Mouse (Mus musculus): ENCODE data around the gene Bicra. TPM values are rescaled to one million over a fixed set of nuclear protein-coding genes. Genes with fewer than 3 reads are reported as not detected.

The Bicra gene
- polyA plus RNA-seq, 1 experiment from 2014 or later, result 10.2 TPM

GRCm38 (mm10) chr7:15933437-15934359 is 114.0 kb downstream of the Bicra start:
- no peaks in the 10 kb centered on the region for H3K27me3 ChIP-seq
- no peak overlapping the region for H3K4me3 ChIP-seq
- 47% methylated on average over 16 of the region's 16 CpGs for WGBS
- H3K36me3 ChIP-seq, result peaks cover 37% of the 10 kb centered on the region
- no peak overlapping the region for H3K9ac ChIP-seq
- H3K27ac ChIP-seq, result no peak overlapping the region
- no peak for ATAC-seq (ENCODE audit: insufficient number of reproducible peaks, insufficient read depth, low FRiP score, low TSS enrichment)
- H3K9me3 ChIP-seq, result 0 out of 2 replicates have a peak, but pooled peaks cover 2% of the 10 kb centered on the region
- no peaks in the 10 kb centered on the region for H3K4me1 ChIP-seq
- H3K4me2 ChIP-seq (replicated peaks), result no peak overlapping the region

- H3K27me3 ChIP-seq, result no peaks in the 10 kb centered on the region
- H3K4me3 ChIP-seq, result no peak overlapping the region
- H3K4me2 ChIP-seq (replicated peaks), result no peak overlapping the region
- no peak overlapping the region for H3K27ac ChIP-seq
- peaks cover 16% of the 10 kb centered on the region for H3K36me3 ChIP-seq
- 0 out of 2 replicates have a peak, but pooled peaks cover 2% of the 10 kb centered on the region for H3K9me3 ChIP-seq
- no peak overlapping the region for H3K9ac ChIP-seq
- 85% methylated on average over 3 of the region's 3 CpGs for WGBS
- H3K4me1 ChIP-seq, result no peaks in the 10 kb centered on the region
- no peak for ATAC-seq (ENCODE audit: insufficient number of reproducible peaks, insufficient read depth, low FRiP score, low TSS enrichment)
Observed at GRCm38 (mm10) chr7:15931635-15932034, 116.1 kb downstream of the Bicra start.

GRCm38 (mm10) chr7:15930543-15930942 is 117.2 kb downstream of the Bicra start:
- Histone ChIP-seq H3K4me2 (replicated peaks) (no peak overlapping the region), H3K36me3 (peaks cover 5% of the 10 kb centered on the region; the same call in 1 of the 2 replicates), H3K9me3 (0 out of 2 replicates have a peak, but pooled peaks cover 2% of the 10 kb centered on the region), H3K4me1 (no peaks in the 10 kb centered on the region), H3K4me3 (no peak overlapping the region), H3K9ac (no peak overlapping the region), H3K27me3 (no peaks in the 10 kb centered on the region), H3K27ac (no peak overlapping the region)
- WGBS, result 54% methylated on average over 2 of the region's 2 CpGs
- no peak for ATAC-seq (ENCODE audit: insufficient number of reproducible peaks, insufficient read depth, low FRiP score, low TSS enrichment)

- Histone ChIP-seq H3K4me1 (no peaks in the 10 kb centered on the region), H3K27ac (no peak overlapping the region), H3K9ac (no peak overlapping the region), H3K4me3 (no peak overlapping the region), H3K9me3 (0 out of 2 replicates have a peak, but pooled peaks cover under 1% of the 10 kb centered on the region), H3K36me3 (no peaks in the 10 kb centered on the region), H3K4me2 (replicated peaks) (no peak overlapping the region), H3K27me3 (no peaks in the 10 kb centered on the region)
- ATAC-seq (ENCODE audit: insufficient number of reproducible peaks, insufficient read depth, low FRiP score, low TSS enrichment), result peak; percentile 47; the same call in 1 of the 2 replicates
- WGBS, result 39% methylated on average over 4 of the region's 4 CpGs
Observed at GRCm38 (mm10) chr7:15929910-15930309, 117.8 kb downstream of the Bicra start.

GRCm38 (mm10) chr7:15922220-15922773 is 125.4 kb downstream of the Bicra start, which contains the start of gene Selenow:
TSS of gene Selenow (minus strand) at chr7:15922402.
- no peaks in the 10 kb centered on the region for H3K9me3 ChIP-seq
- peak within 1 kb of the TSS; percentile 82 for H3K4me2 ChIP-seq (replicated peaks)
- WGBS, result under 1% methylated on average over 33 of the region's 33 CpGs
- peaks cover 28% of the 10 kb centered on the region for H3K36me3 ChIP-seq
- H3K9ac ChIP-seq, result peak within 1 kb of the TSS; percentile 68
- peak within 1 kb of the TSS; percentile 88 for H3K27ac ChIP-seq
- H3K27me3 ChIP-seq, result no peaks in the 10 kb centered on the region
- peak within 1 kb of the TSS; percentile 69 for H3K4me3 ChIP-seq
- H3K4me1 ChIP-seq, result peaks cover 15% of the 10 kb centered on the region
- peak; percentile 92 for ATAC-seq (ENCODE audit: insufficient number of reproducible peaks, insufficient read depth, low FRiP score, low TSS enrichment)

- ATAC-seq (ENCODE audit: insufficient number of reproducible peaks, insufficient read depth, low FRiP score, low TSS enrichment), result peak; percentile 50
- Histone ChIP-seq H3K27me3 (no peaks in the 10 kb centered on the region), H3K27ac (peak overlapping the region; percentile 88), H3K9me3 (no peaks in the 10 kb centered on the region), H3K4me3 (peak overlapping the region; percentile 69), H3K9ac (peak overlapping the region; percentile 68), H3K4me2 (replicated peaks) (peak overlapping the region; percentile 82), H3K4me1 (peaks cover 15% of the 10 kb centered on the region), H3K36me3 (peaks cover 33% of the 10 kb centered on the region)
- under 1% methylated on average over 10 of the region's 10 CpGs for WGBS
Observed at GRCm38 (mm10) chr7:15921796-15922195, 125.9 kb downstream of the Bicra start.

Other genes starting within 250 kb of the Bicra start
- not detected in 2 replicates for gene Obox6, start 208.2 kb downstream of the Bicra start, polyA plus RNA-seq (2016; fragmentation: Nextera tagmentation; extraction: Ambion mirVana)
- 0.09 TPM in 1 of 2 replicates, not detected in the other for gene Crx, start 168.0 kb downstream of the Bicra start, polyA plus RNA-seq (2016; fragmentation: Nextera tagmentation; extraction: Ambion mirVana)
- not detected in 2 replicates for gene Crxos, start 165.3 kb downstream of the Bicra start, polyA plus RNA-seq (2016; fragmentation: Nextera tagmentation; extraction: Ambion mirVana)
- gene Selenow, start 125.5 kb downstream of the Bicra start, polyA plus RNA-seq (2016; fragmentation: Nextera tagmentation; extraction: Ambion mirVana), result 1,124 and 1,186 TPM in 2 replicates
- gene Nop53, start 101.8 kb downstream of the Bicra start, polyA plus RNA-seq (2016; fragmentation: Nextera tagmentation; extraction: Ambion mirVana), result 184 and 196 TPM in 2 replicates
- 17.0 and 20.4 TPM in 2 replicates for gene Ehd2, start 80.4 kb downstream of the Bicra start, polyA plus RNA-seq (2016; fragmentation: Nextera tagmentation; extraction: Ambion mirVana)
- 0.05 and 0.18 TPM in 2 replicates for gene Zfp541, start 13.9 kb upstream of the Bicra start, polyA plus RNA-seq (2016; fragmentation: Nextera tagmentation; extraction: Ambion mirVana)
- gene Napa, start 50.5 kb upstream of the Bicra start, polyA plus RNA-seq (2016; fragmentation: Nextera tagmentation; extraction: Ambion mirVana), result 206 and 217 TPM in 2 replicates
- 38.7 and 41.4 TPM in 2 replicates for gene Kptn, start 72.0 kb upstream of the Bicra start, polyA plus RNA-seq (2016; fragmentation: Nextera tagmentation; extraction: Ambion mirVana)
- gene Slc8a2, start 81.9 kb upstream of the Bicra start, polyA plus RNA-seq (2016; fragmentation: Nextera tagmentation; extraction: Ambion mirVana), result 0.49 and 0.55 TPM in 2 replicates
- 48.8 and 58.5 TPM in 2 replicates for gene Meis3, start 127.2 kb upstream of the Bicra start, polyA plus RNA-seq (2016; fragmentation: Nextera tagmentation; extraction: Ambion mirVana)
- 16.6 and 18.2 TPM in 2 replicates for gene Dhx34, start 174.1 kb upstream of the Bicra start, polyA plus RNA-seq (2016; fragmentation: Nextera tagmentation; extraction: Ambion mirVana)
- 0.09 TPM in 1 of 2 replicates, not detected in the other for gene C5ar2, start 196.2 kb upstream of the Bicra start, polyA plus RNA-seq (2016; fragmentation: Nextera tagmentation; extraction: Ambion mirVana)
- 0.87 and 1.1 TPM in 2 replicates for gene C5ar1, start 211.6 kb upstream of the Bicra start, polyA plus RNA-seq (2016; fragmentation: Nextera tagmentation; extraction: Ambion mirVana)
- 22.8 and 24.8 TPM in 2 replicates for gene Inafm1, start 225.7 kb upstream of the Bicra start, polyA plus RNA-seq (2016; fragmentation: Nextera tagmentation; extraction: Ambion mirVana)
- 45.7 and 49.2 TPM in 2 replicates for gene Ccdc9, start 238.9 kb upstream of the Bicra start, polyA plus RNA-seq (2016; fragmentation: Nextera tagmentation; extraction: Ambion mirVana)